Comparison of ENCODE assay signal across 17 mouse cellular contexts in the genomic region with DNA sequence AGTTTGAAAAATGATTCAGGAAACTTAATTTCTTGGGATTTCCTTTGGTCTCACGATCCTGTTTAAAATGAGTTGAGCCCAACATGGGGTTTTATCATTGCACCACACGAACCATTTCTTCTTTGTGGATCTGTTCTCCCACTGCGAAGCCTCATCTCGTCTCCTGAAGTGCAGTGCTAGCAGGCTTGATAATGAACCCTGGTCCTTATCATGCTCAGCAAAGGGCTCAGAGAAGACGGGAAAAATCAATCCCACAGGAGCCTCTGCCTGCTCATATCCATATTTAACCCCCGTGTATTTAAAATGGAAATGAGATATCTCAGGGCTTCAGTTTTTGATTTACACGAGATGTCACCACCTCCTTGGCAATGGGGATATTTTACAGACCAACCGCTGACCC.
"Had no signal": no experiment of that assay in that cellular context is flagged by ENCODE, and none has a peak within 500 bp of the region (broad histone marks: within the 10 kb centered on the region; RNA-seq: fewer than 3 reads in every experiment).

No protein-coding gene starts in this region.

- ATAC-seq: liver, postnatal 0 days; lung, postnatal 0 days had no signal

- H3K9ac ChIP-seq: limb, embryonic 12.5 days; limb, embryonic 15.5 days; liver, embryonic 14.5 days; liver, postnatal 0 days; lung, embryonic 14.5 days had no signal

- H3K9me3 ChIP-seq: limb, embryonic 12.5 days; limb, embryonic 15.5 days had no signal

- H3K27ac ChIP-seq: kidney, postnatal 0 days; layer of hippocampus, adult 2 months; left cerebral cortex, adult 2 months; limb, embryonic 12.5 days; limb, embryonic 15.5 days; liver, embryonic 14.5 days; macrophage had no signal

- H3K36me3 ChIP-seq: limb, embryonic 12.5 days; limb, embryonic 15.5 days had no signal

- H3K4me2 ChIP-seq: limb, embryonic 12.5 days; limb, embryonic 15.5 days; liver, embryonic 11.5 days; lung, embryonic 14.5 days had no signal

- H3K4me1 ChIP-seq: limb, embryonic 12.5 days; limb, embryonic 15.5 days had no signal

- DNase-seq: kidney, adult 2 months; kidney, postnatal 25 days; layer of hippocampus, adult 9-11 months; layer of hippocampus, postnatal 36 days; liver, postnatal 0 days; lung, embryonic 14.5 days; thymus, adult 18-20 months; thymus, postnatal 36 days had no signal

- H3K4me3 ChIP-seq: layer of hippocampus, adult 2 months; left cerebral cortex, adult 2 months; limb, embryonic 12.5 days; limb, embryonic 15.5 days had no signal
